Mouse (Mus musculus) left cerebral cortex, adult 2 months (tissue): ENCODE results near the gene Tmem179b. TPM values are rescaled to one million over a fixed set of nuclear protein-coding genes. Genes with fewer than 3 reads are reported as not detected.

Source experiments
- DNase-seq, 2 experiments: peaks; one replicate each; pipeline ENCODE4 v3.0.0; 2021 to 2022; ENCODE audit warnings: low spot score in 2 of 2, mixed read lengths in 1 of 2; ENCODE audit errors: extremely low spot score in 1 of 2
- H3K27ac ChIP-seq: fragments of 200-600 bp; 2 replicates; pipeline ENCODE4 v1.8.1; 2022
- H3K4me3 ChIP-seq: fragments of 200-600 bp; 2 replicates; pipeline ENCODE4 v1.8.1; 2022
- CTCF ChIP-seq: fragments of 200-600 bp; IDR thresholded peaks from 2 replicates; pipeline ENCODE4 v1.8.1; 2022; ENCODE audit warnings: antibody characterized with exemption, mild to moderate bottlenecking, moderate library complexity
- intact Hi-C: fragments of 180-260 bp; cut with DNase I; formaldehyde crosslinking; loops from one replicate; pipeline ENCODE4 v1.15.1; 2025
- total RNA-seq, 2 experiments: library from RNA; stranded (reverse); gene quantifications; 2 replicates each; pipeline ENCODE4 v1.2.3; 2021

The Tmem179b gene
- total RNA-seq, 2 experiments from 2014 or later, result 8.2 to 8.7 TPM

GRCm38 (mm10) chr19:8773409-8773808, 858 bp downstream of the Tmem179b start:
- H3K27ac ChIP-seq, result no peak overlapping the region; the same call in 1 of the 2 replicates
- peak overlapping the region; percentile 80 for H3K4me3 ChIP-seq
- intact Hi-C loops, result no loop called here
- no peak for TF ChIP-seq CTCF
- DNase-seq, result no peak

- Histone ChIP-seq H3K27ac (no peak overlapping the region), H3K4me3 (no peak overlapping the region)
- no peak for DNase-seq
- no peak for TF ChIP-seq CTCF
- intact Hi-C loops, result no loop called here
Measured at GRCm38 (mm10) chr19:8772996-8773395, 1.3 kb downstream of the Tmem179b start.

- intact Hi-C loops, result no loop called here
- peak within 1 kb of the TSS; percentile 67 for H3K4me3 ChIP-seq
- peak; percentile 6; the same call in 1 of the 2 replicates for TF ChIP-seq CTCF
- H3K27ac ChIP-seq, result peak within 1 kb of the TSS; percentile 93
- peak; percentile 78 to 79 for DNase-seq
Measured at GRCm38 (mm10) chr19:8770567-8771270, 3.5 kb downstream of the Tmem179b start, which contains the start of gene Tmem223. Gene Tmem223, plus strand, starts transcription at chr19:8770996.

- DNase-seq, result no peak
- no peak overlapping the region for H3K27ac ChIP-seq
- TF ChIP-seq CTCF, result no peak
- intact Hi-C loops, result no loop called here
- H3K4me3 ChIP-seq, result no peak overlapping the region
Measured at GRCm38 (mm10) chr19:8765562-8765961, 8.7 kb downstream of the Tmem179b start.

- Histone ChIP-seq H3K27ac (no peak overlapping the region), H3K4me3 (no peak overlapping the region)
- intact Hi-C loops, result no loop called here
- DNase-seq, result no peak
- no peak for TF ChIP-seq CTCF
Measured at GRCm38 (mm10) chr19:8763276-8763675, 11.0 kb downstream of the Tmem179b start.

- H3K27ac ChIP-seq, result no peak overlapping the region
- DNase-seq, result no peak
- TF ChIP-seq CTCF, result peak; percentile 10; the same call in 1 of the 2 replicates
Measured at GRCm38 (mm10) chr19:8760757-8761156, 13.5 kb downstream of the Tmem179b start.

GRCm38 (mm10) chr19:8758899-8759298, 15.4 kb downstream of the Tmem179b start:
- intact Hi-C loops, result no loop called here
- no peak for DNase-seq
- Histone ChIP-seq H3K4me3 (no peak overlapping the region), H3K27ac (no peak overlapping the region)
- no peak for TF ChIP-seq CTCF

More at GRCm38 (mm10) chr19:8760757-8761156, 13.5 kb downstream of the Tmem179b start:
- H3K4me3 ChIP-seq, result no peak overlapping the region
- intact Hi-C loops, result no loop called here

GRCm38 (mm10) chr19:8757471-8757998, 16.7 kb downstream of the Tmem179b start:
- no peak for TF ChIP-seq CTCF
- DNase-seq, result no peak
- H3K4me3 ChIP-seq, result peak overlapping the region; percentile 93
- H3K27ac ChIP-seq, result peak overlapping the region; percentile 91
- intact Hi-C loops, result loop anchor here (1.0 kb wide), 1 partner anchor 17 kb away; the partner anchor contains the start of gene Tmem179b

- H3K4me3 ChIP-seq, result peak within 1 kb of the TSS; percentile 93
- TF ChIP-seq CTCF, result no peak; the same call in 1 of the 2 replicates
- peak within 1 kb of the TSS; percentile 91 for H3K27ac ChIP-seq
- intact Hi-C loops, result loop anchor here (1.0 kb wide), 1 partner anchor 17 kb away; the partner anchor contains the start of gene Tmem179b
- peak; percentile 93 to 94 for DNase-seq
Measured at GRCm38 (mm10) chr19:8756635-8757387, 17.5 kb downstream of the Tmem179b start, which contains the start of gene Nxf1. Gene Nxf1, plus strand, starts transcription at chr19:8757073.

- Histone ChIP-seq H3K4me3 (no peak overlapping the region; the same call in 1 of the 2 replicates), H3K27ac (no peak overlapping the region)
- DNase-seq, result no peak
- no peak for TF ChIP-seq CTCF
- intact Hi-C loops, result no loop called here
Measured at GRCm38 (mm10) chr19:8755652-8756051, 18.6 kb downstream of the Tmem179b start.

GRCm38 (mm10) chr19:8747368-8747767, 26.9 kb downstream of the Tmem179b start:
- no peak overlapping the region for H3K4me3 ChIP-seq
- TF ChIP-seq CTCF, result peak; percentile 39
- DNase-seq, result no peak

GRCm38 (mm10) chr19:8745382-8745781, 28.9 kb downstream of the Tmem179b start:
- TF ChIP-seq CTCF, result no peak
- intact Hi-C loops, result no loop called here
- no peak overlapping the region for H3K4me3 ChIP-seq
- DNase-seq, result no peak
- no peak overlapping the region for H3K27ac ChIP-seq

More at GRCm38 (mm10) chr19:8747368-8747767, 26.9 kb downstream of the Tmem179b start:
- intact Hi-C loops, result no loop called here
- H3K27ac ChIP-seq, result no peak overlapping the region
